Mouse (Mus musculus) liver, adult (tissue): Measurements from ENCODE around the gene Slc26a11.

ENCODE experiments used
- GATA4 ChIP-seq: IDR thresholded peaks from 2 replicates; pipeline ENCODE4 v1.6.1; 2014; ENCODE audit warnings: mild to moderate bottlenecking, low read length; ENCODE audit not compliant: insufficient replicate concordance

Gene Slc26a11

GRCm38 (mm10) chr11:119419327-119420118 is 64.2 kb downstream of the Slc26a11 start:
- no peak for TF ChIP-seq GATA4

- no peak for TF ChIP-seq GATA4
These were observed 65.1 kb downstream of the Slc26a11 start for GRCm38 (mm10) chr11:119420426-119420825.

GRCm38 (mm10) chr11:119427431-119427830 is 72.1 kb downstream of the Slc26a11 start:
- TF ChIP-seq GATA4, result no peak

GRCm38 (mm10) chr11:119427986-119428385 is 72.6 kb downstream of the Slc26a11 start:
- TF ChIP-seq GATA4, result no peak

- TF ChIP-seq GATA4, result no peak
These were observed 73.3 kb downstream of the Slc26a11 start for GRCm38 (mm10) chr11:119428649-119429136.
